Mouse (Mus musculus): Measurements from ENCODE around the gene Fbxw8. TPM values are rescaled to one million over a fixed set of nuclear protein-coding genes. Genes with fewer than 3 reads are reported as not detected.

The Fbxw8 gene
- total RNA-seq, 1 experiment from 2014 or later, result 47.7 TPM

GRCm38 (mm10) chr5:118044907-118045306, 110.4 kb downstream of the Fbxw8 start:
- no peak for DNase-seq

GRCm38 (mm10) chr5:118043761-118044160, 111.5 kb downstream of the Fbxw8 start:
- DNase-seq, result no peak

- DNase-seq, result peak; percentile 59
Observed at GRCm38 (mm10) chr5:118042599-118042998, 112.7 kb downstream of the Fbxw8 start.

- no peak for DNase-seq
Observed at GRCm38 (mm10) chr5:118039241-118039668, 116.0 kb downstream of the Fbxw8 start.

- DNase-seq, result peak; percentile 60
Observed at GRCm38 (mm10) chr5:118037798-118038484, 117.3 kb downstream of the Fbxw8 start.

GRCm38 (mm10) chr5:118036888-118037797, 118.1 kb downstream of the Fbxw8 start:
- DNase-seq, result no peak

- DNase-seq, result no peak
Observed at GRCm38 (mm10) chr5:118035786-118036185, 119.5 kb downstream of the Fbxw8 start.

GRCm38 (mm10) chr5:118034632-118035031, 120.6 kb downstream of the Fbxw8 start:
- no peak for DNase-seq

- DNase-seq, result peak; percentile 50
Observed at GRCm38 (mm10) chr5:118033740-118034139, 121.5 kb downstream of the Fbxw8 start.

- DNase-seq, result no peak
Observed at GRCm38 (mm10) chr5:118033328-118033727, 121.9 kb downstream of the Fbxw8 start.

- no peak for DNase-seq
Observed at GRCm38 (mm10) chr5:118031508-118031907, 123.8 kb downstream of the Fbxw8 start.

GRCm38 (mm10) chr5:118031059-118031458, 124.2 kb downstream of the Fbxw8 start:
- peak; percentile 53 for DNase-seq

GRCm38 (mm10) chr5:118030022-118030675, 125.1 kb downstream of the Fbxw8 start:
- DNase-seq, result no peak

- peak; percentile 54 for DNase-seq
Observed at GRCm38 (mm10) chr5:118029420-118029819, 125.8 kb downstream of the Fbxw8 start.

- no peak for DNase-seq
Observed at GRCm38 (mm10) chr5:118029035-118029408, 126.2 kb downstream of the Fbxw8 start.

- DNase-seq, result peak; percentile 61
Observed at GRCm38 (mm10) chr5:118028191-118029034, 126.9 kb downstream of the Fbxw8 start.

- DNase-seq, result peak; percentile 68
Observed at GRCm38 (mm10) chr5:118027698-118028190, 127.5 kb downstream of the Fbxw8 start, which contains the start of gene Tesc. TSS of gene Tesc (plus strand) at chr5:118027743.

- no peak for DNase-seq
Observed at GRCm38 (mm10) chr5:118027101-118027697, 128.1 kb downstream of the Fbxw8 start.

- DNase-seq, result no peak
Observed at GRCm38 (mm10) chr5:118026343-118026742, 128.9 kb downstream of the Fbxw8 start.

- DNase-seq, result no peak
Observed at GRCm38 (mm10) chr5:118025880-118026279, 129.4 kb downstream of the Fbxw8 start.

- no peak for DNase-seq
Observed at GRCm38 (mm10) chr5:118023053-118023452, 132.2 kb downstream of the Fbxw8 start.

Data from adrenal gland, postnatal 25 days (tissue).